Mouse (Mus musculus): ENCODE results near the gene Olfr173. TPM values are rescaled to one million over a fixed set of nuclear protein-coding genes. Genes with fewer than 3 reads are reported as not detected.

Olfr173 gene
- total RNA-seq (2014; rRNA removed) (not detected in 2 replicates), polyA plus RNA-seq (2015; fragmentation: Nextera tagmentation; extraction: Ambion mirVana) (not detected in 2 replicates)

GRCm38 (mm10) chr16:58800168-58800567 lies at the start of gene Olfr173:
Gene Olfr173 (minus strand): TSS chr16:58800268.
- DNase-seq (ENCODE audit: low spot score): no peak

GRCm38 (mm10) chr16:58826732-58827319 lies 26.8 kb upstream of the Olfr173 start, which contains the start of gene Olfr175-ps1:
Gene Olfr175-ps1 (minus strand): TSS chr16:58826782.
- no peak for TF ChIP-seq CTCF (IDR thresholded peaks at IDR 0.05; ENCODE audit: low read depth)
- H3K4me1 ChIP-seq (ENCODE audit: insufficient read depth, low read length): no peaks in the 10 kb centered on the region
- DNase-seq (ENCODE audit: low spot score) (no peak), ATAC-seq (no peak)
- no peaks in the 10 kb centered on the region for H3K36me3 ChIP-seq (ENCODE audit: insufficient read depth, low read length)
- 89% methylated on average over 1 of the region's 1 CpGs for WGBS
- H3K4me2 ChIP-seq (ENCODE audit: low read depth, low read length): no peak within 1 kb of the TSS
- no peak within 1 kb of the TSS for H3K4me3 ChIP-seq (ENCODE audit: low read length)
- H3K9me3 ChIP-seq (ENCODE audit: low read length): no peaks in the 10 kb centered on the region
- no peak within 1 kb of the TSS for H3K9ac ChIP-seq (replicated peaks; ENCODE audit: low read length)
- H3K27me3 ChIP-seq (ENCODE audit: insufficient read depth, low read length): no peaks in the 10 kb centered on the region
- no peak within 1 kb of the TSS for H3K27ac ChIP-seq

More at GRCm38 (mm10) chr16:58800168-58800567, at the start of gene Olfr173:
- no peak for TF ChIP-seq CTCF (IDR thresholded peaks at IDR 0.05; ENCODE audit: low read depth)
- no peak for ATAC-seq
- no peaks in the 10 kb centered on the region for H3K4me1 ChIP-seq (ENCODE audit: insufficient read depth, low read length)
- H3K36me3 ChIP-seq (ENCODE audit: insufficient read depth, low read length): no peaks in the 10 kb centered on the region
- whole genome bisulfite sequencing: 71% methylated on average over 2 of the region's 2 CpGs
- H3K4me2 ChIP-seq (ENCODE audit: low read depth, low read length): no peak within 1 kb of the TSS
- H3K27ac ChIP-seq: no peak within 1 kb of the TSS
- H3K4me3 ChIP-seq (ENCODE audit: low read length): no peak within 1 kb of the TSS
- no peaks in the 10 kb centered on the region for H3K9me3 ChIP-seq (ENCODE audit: low read length)
- no peak within 1 kb of the TSS for H3K9ac ChIP-seq (replicated peaks; ENCODE audit: low read length)
- no peaks in the 10 kb centered on the region for H3K27me3 ChIP-seq (ENCODE audit: insufficient read depth, low read length)

GRCm38 (mm10) chr16:58763076-58763475 lies 37.0 kb downstream of the Olfr173 start, which contains the start of gene Olfr172:
Gene Olfr172 (minus strand): TSS chr16:58763176.
- WGBS: 76% methylated on average over 1 of the region's 1 CpGs
- Histone ChIP-seq H3K9me3 (ENCODE audit: low read length) (no peaks in the 10 kb centered on the region; the same call in 1 of the 2 replicates), H3K4me2 (ENCODE audit: low read depth, low read length) (no peak within 1 kb of the TSS), H3K4me1 (ENCODE audit: insufficient read depth, low read length) (no peaks in the 10 kb centered on the region), H3K27ac (no peak within 1 kb of the TSS), H3K9ac (replicated peaks; ENCODE audit: low read length) (no peak within 1 kb of the TSS), H3K4me3 (ENCODE audit: low read length) (no peak within 1 kb of the TSS), H3K27me3 (ENCODE audit: insufficient read depth, low read length) (no peaks in the 10 kb centered on the region), H3K36me3 (ENCODE audit: insufficient read depth, low read length) (no peaks in the 10 kb centered on the region)
- ATAC-seq (no peak), DNase-seq (ENCODE audit: low spot score) (no peak)
- no peak for TF ChIP-seq CTCF (IDR thresholded peaks at IDR 0.05; ENCODE audit: low read depth)

- TF ChIP-seq CTCF (IDR thresholded peaks at IDR 0.05; ENCODE audit: low read depth): no peak
These were observed 43.9 kb downstream of the Olfr173 start for GRCm38 (mm10) chr16:58756191-58756590.

GRCm38 (mm10) chr16:58751314-58751713 lies 48.8 kb downstream of the Olfr173 start:
- no peaks in the 10 kb centered on the region for H3K36me3 ChIP-seq (ENCODE audit: insufficient read depth, low read length)
- H3K27ac ChIP-seq: no peak overlapping the region
- no peak overlapping the region for H3K4me3 ChIP-seq (ENCODE audit: low read length)
- H3K4me1 ChIP-seq (ENCODE audit: insufficient read depth, low read length): no peaks in the 10 kb centered on the region
- H3K9me3 ChIP-seq (ENCODE audit: low read length): no peaks in the 10 kb centered on the region
- no peak overlapping the region for H3K4me2 ChIP-seq (ENCODE audit: low read depth, low read length)
- DNase-seq (ENCODE audit: low spot score) (peak; percentile 9), ATAC-seq (no peak)
- no peak overlapping the region for H3K9ac ChIP-seq (replicated peaks; ENCODE audit: low read length)
- 23% methylated on average over 1 of the region's 1 CpGs for WGBS
- no peaks in the 10 kb centered on the region for H3K27me3 ChIP-seq (ENCODE audit: insufficient read depth, low read length)
- TF ChIP-seq CTCF (IDR thresholded peaks at IDR 0.05; ENCODE audit: low read depth): peak; percentile 56

More at GRCm38 (mm10) chr16:58756191-58756590, 43.9 kb downstream of the Olfr173 start:
- Histone ChIP-seq H3K27me3 (ENCODE audit: insufficient read depth, low read length) (no peaks in the 10 kb centered on the region), H3K4me1 (ENCODE audit: insufficient read depth, low read length) (no peaks in the 10 kb centered on the region), H3K27ac (no peak overlapping the region), H3K4me3 (ENCODE audit: low read length) (no peak overlapping the region), H3K36me3 (ENCODE audit: insufficient read depth, low read length) (no peaks in the 10 kb centered on the region), H3K9me3 (ENCODE audit: low read length) (no peaks in the 10 kb centered on the region), H3K4me2 (ENCODE audit: low read depth, low read length) (no peak overlapping the region), H3K9ac (replicated peaks; ENCODE audit: low read length) (no peak overlapping the region)
- ATAC-seq (no peak), DNase-seq (ENCODE audit: low spot score) (no peak)

- Histone ChIP-seq H3K9me3 (ENCODE audit: low read length) (no peaks in the 10 kb centered on the region), H3K9ac (replicated peaks; ENCODE audit: low read length) (no peak overlapping the region), H3K4me3 (ENCODE audit: low read length) (no peak overlapping the region), H3K36me3 (ENCODE audit: insufficient read depth, low read length) (no peaks in the 10 kb centered on the region), H3K4me1 (ENCODE audit: insufficient read depth, low read length) (no peaks in the 10 kb centered on the region), H3K4me2 (ENCODE audit: low read depth, low read length) (no peak overlapping the region), H3K27me3 (ENCODE audit: insufficient read depth, low read length) (no peaks in the 10 kb centered on the region), H3K27ac (no peak overlapping the region)
- TF ChIP-seq CTCF (IDR thresholded peaks at IDR 0.05; ENCODE audit: low read depth): no peak
- DNase-seq (ENCODE audit: low spot score): no peak
- WGBS: 82% methylated on average over 4 of the region's 4 CpGs
- no peak for ATAC-seq
These were observed 53.4 kb downstream of the Olfr173 start for GRCm38 (mm10) chr16:58746715-58747114.

Small RNAs within 50 kb of the gene (microRNA-seq; reads per million reads assigned to microRNA genes)
- 0 reads per million in 2 experiments for gene Gm27564

Other genes starting within 250 kb of the Olfr173 start
- not detected in 2 replicates for gene Gm813, start 183.3 kb downstream of the Olfr173 start, total RNA-seq (2014; rRNA removed)
- not detected in 2 replicates for gene Gm813, start 183.3 kb downstream of the Olfr173 start, polyA plus RNA-seq (2015; fragmentation: Nextera tagmentation; extraction: Ambion mirVana)
- not detected in 2 replicates for gene E330017A01Rik, start 161.5 kb downstream of the Olfr173 start, total RNA-seq (2014; rRNA removed)
- 0.16 TPM in 1 of 2 replicates, not detected in the other for gene E330017A01Rik, start 161.5 kb downstream of the Olfr173 start, polyA plus RNA-seq (2015; fragmentation: Nextera tagmentation; extraction: Ambion mirVana)
- 16.6 and 16.8 TPM in 2 replicates for gene Cpox, start 130.0 kb downstream of the Olfr173 start, total RNA-seq (2014; rRNA removed)
- 12.6 and 13.8 TPM in 2 replicates for gene Cpox, start 130.0 kb downstream of the Olfr173 start, polyA plus RNA-seq (2015; fragmentation: Nextera tagmentation; extraction: Ambion mirVana)
- 0.05 TPM in 1 of 2 replicates, not detected in the other for gene Gpr15, start 81.2 kb downstream of the Olfr173 start, total RNA-seq (2014; rRNA removed)
- 0.14 TPM in 1 of 2 replicates, not detected in the other for gene Gpr15, start 81.2 kb downstream of the Olfr173 start, polyA plus RNA-seq (2015; fragmentation: Nextera tagmentation; extraction: Ambion mirVana)
- 62.9 and 64.3 TPM in 2 replicates for gene Cldnd1, start 72.4 kb downstream of the Olfr173 start, total RNA-seq (2014; rRNA removed)
- gene Cldnd1, start 72.4 kb downstream of the Olfr173 start, polyA plus RNA-seq (2015; fragmentation: Nextera tagmentation; extraction: Ambion mirVana): 159 TPM in 2 replicates
- not detected in 2 replicates for gene Olfr172, start 37.1 kb downstream of the Olfr173 start, total RNA-seq (2014; rRNA removed)
- not detected in 2 replicates for gene Olfr172, start 37.1 kb downstream of the Olfr173 start, polyA plus RNA-seq (2015; fragmentation: Nextera tagmentation; extraction: Ambion mirVana)
- gene Olfr175-ps1, start 26.5 kb upstream of the Olfr173 start, total RNA-seq (2014; rRNA removed): not detected in 2 replicates
- gene Olfr175-ps1, start 26.5 kb upstream of the Olfr173 start, polyA plus RNA-seq (2015; fragmentation: Nextera tagmentation; extraction: Ambion mirVana): not detected in 2 replicates
- not detected in 2 replicates for gene Olfr177, start 74.5 kb upstream of the Olfr173 start, total RNA-seq (2014; rRNA removed)
- not detected in 2 replicates for gene Olfr177, start 74.5 kb upstream of the Olfr173 start, polyA plus RNA-seq (2015; fragmentation: Nextera tagmentation; extraction: Ambion mirVana)
- not detected in 2 replicates for gene Olfr178, start 91.8 kb upstream of the Olfr173 start, total RNA-seq (2014; rRNA removed)
- gene Olfr178, start 91.8 kb upstream of the Olfr173 start, polyA plus RNA-seq (2015; fragmentation: Nextera tagmentation; extraction: Ambion mirVana): not detected in 2 replicates
- not detected in 2 replicates for gene Olfr181, start 128.5 kb upstream of the Olfr173 start, total RNA-seq (2014; rRNA removed)
- gene Olfr181, start 128.5 kb upstream of the Olfr173 start, polyA plus RNA-seq (2015; fragmentation: Nextera tagmentation; extraction: Ambion mirVana): not detected in 2 replicates
- gene Olfr180, start 129.1 kb upstream of the Olfr173 start, total RNA-seq (2014; rRNA removed): not detected in 2 replicates
- gene Olfr180, start 129.1 kb upstream of the Olfr173 start, polyA plus RNA-seq (2015; fragmentation: Nextera tagmentation; extraction: Ambion mirVana): not detected in 2 replicates
- not detected in 2 replicates for gene Olfr183, start 195.1 kb upstream of the Olfr173 start, total RNA-seq (2014; rRNA removed)
- gene Olfr183, start 195.1 kb upstream of the Olfr173 start, polyA plus RNA-seq (2015; fragmentation: Nextera tagmentation; extraction: Ambion mirVana): not detected in 2 replicates
- gene Olfr186, start 230.0 kb upstream of the Olfr173 start, total RNA-seq (2014; rRNA removed): not detected in 2 replicates
- gene Olfr186, start 230.0 kb upstream of the Olfr173 start, polyA plus RNA-seq (2015; fragmentation: Nextera tagmentation; extraction: Ambion mirVana): not detected in 2 replicates
- gene Olfr187, start 239.5 kb upstream of the Olfr173 start, total RNA-seq (2014; rRNA removed): not detected in 2 replicates
- not detected in 2 replicates for gene Olfr187, start 239.5 kb upstream of the Olfr173 start, polyA plus RNA-seq (2015; fragmentation: Nextera tagmentation; extraction: Ambion mirVana)